Mouse (Mus musculus): ENCODE measurements around the gene Pdzd2.

DNA sequence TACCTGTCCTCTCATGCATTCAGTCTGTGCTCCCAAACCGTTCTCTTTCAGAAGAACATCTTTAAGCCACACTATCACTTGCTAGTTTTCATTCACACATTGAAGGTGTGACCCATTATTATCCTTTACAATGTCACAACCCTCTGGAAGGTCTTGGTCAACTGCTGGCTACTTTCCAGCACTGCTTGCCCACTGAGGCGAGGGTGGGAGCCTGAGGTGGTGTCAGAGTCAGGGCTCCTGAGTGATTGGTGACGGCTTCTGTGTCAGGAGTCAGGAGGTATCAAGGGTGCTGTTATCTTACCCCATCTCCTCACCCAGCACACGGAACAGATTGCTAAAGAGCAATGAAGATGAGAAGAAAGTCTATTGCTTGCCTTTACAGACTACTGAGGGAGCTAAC is 267.1 kb downstream of the Pdzd2 start:
- no peak for TF ChIP-seq CTCF (IDR thresholded peaks at IDR 0.05; ENCODE audit: extremely low read depth, insufficient read length, insufficient replicate concordance, low read depth, low read length)
- TF ChIP-seq POLR2A (IDR thresholded peaks at IDR 0.05; ENCODE audit: low read depth, low read length), result no peak
